Mouse (Mus musculus) neural tube, embryonic 12.5 days (tissue): ENCODE data around the gene Hdgfl3. TPM values are rescaled to one million over a fixed set of nuclear protein-coding genes. Genes with fewer than 3 reads are reported as not detected.
"Not testable (repeated sequence)": the region's sequence is repeated elsewhere in the genome, so short reads cannot be mapped to it uniquely, and the experiment has no call there.

ENCODE experiments used
- ATAC-seq: fragments of 200-750 bp; cut with Nextera tagmentation; 2 replicates; pipeline ENCODE4 v1.8.0; 2017; ENCODE audit warnings: low read depth, mild to moderate bottlenecking, moderate TSS enrichment, moderate library complexity; ENCODE audit not compliant: low FRiP score
- H3K27ac ChIP-seq: fragments of 300-500 bp; sonication (generic); 2 replicates; pipeline ENCODE4 v1.5.1; 2016
- H3K27me3 ChIP-seq: fragments of 300-500 bp; sonication (generic); replicated peaks from 2 replicates; pipeline ENCODE4 v1.6.1; 2016; ENCODE audit warnings: mild to moderate bottlenecking
- H3K36me3 ChIP-seq: fragments of 300-500 bp; sonication (generic); 2 replicates; pipeline ENCODE4 v1.6.1; 2016; ENCODE audit warnings: mild to moderate bottlenecking
- H3K4me1 ChIP-seq: fragments of 300-500 bp; sonication (generic); 2 replicates; pipeline ENCODE4 v1.6.1; 2016
- H3K4me2 ChIP-seq: fragments of 300-500 bp; sonication (generic); replicated peaks from 2 replicates; pipeline ENCODE4 v1.6.1; 2016; ENCODE audit warnings: mild to moderate bottlenecking
- H3K4me3 ChIP-seq: fragments of 300-500 bp; sonication (generic); 2 replicates; pipeline ENCODE4 v1.5.1; 2016
- H3K9ac ChIP-seq: fragments of 300-500 bp; sonication (generic); 2 replicates; pipeline ENCODE4 v1.6.1; 2016; ENCODE audit warnings: mild to moderate bottlenecking
- H3K9me3 ChIP-seq: fragments of 300-500 bp; sonication (generic); 2 replicates; pipeline ENCODE4 v1.6.1; 2016; ENCODE audit warnings: mild to moderate bottlenecking
- WGBS: fragments of 180-500 bp; shearing (Covaris S2); methylation state at CpG from one replicate; pipeline ENCODE4 v1.1.7; 2016; 5-methylcytosine and 5-hydroxymethylcytosine counted together
- polyA plus RNA-seq: library from polyadenylated mRNA; unstranded; fragments of >200 nt; fragmentation: Nextera tagmentation; extraction: Ambion mirVana; gene quantifications from 2 replicates; pipeline ENCODE4 v1.2.1, GENCODE M21; 2016

Hdgfl3 gene
- polyA plus RNA-seq, 1 experiment from 2014 or later: 57.1 TPM

DNA sequence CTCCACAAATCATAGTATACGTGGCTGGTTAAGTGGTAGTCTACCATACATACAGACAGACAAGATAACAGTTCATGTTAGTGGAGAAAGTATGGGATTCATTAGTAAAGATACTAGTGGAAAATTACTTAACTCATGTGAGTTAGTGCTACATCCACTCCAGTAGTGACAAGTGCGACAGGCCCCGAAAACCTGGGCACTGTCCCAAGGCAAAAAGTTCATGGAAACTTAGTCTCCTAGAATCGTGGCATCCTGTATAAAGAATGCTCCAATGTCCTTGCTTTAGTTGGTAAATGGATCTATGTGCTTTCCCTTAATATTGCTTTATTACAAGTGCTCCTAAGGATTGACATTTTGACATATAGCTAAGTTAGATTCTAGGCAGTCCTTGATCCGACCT is 96.5 kb downstream of the Hdgfl3 start:
- H3K9me3 ChIP-seq, ATAC-seq, H3K4me1 ChIP-seq, H3K4me2 ChIP-seq, H3K27ac ChIP-seq, H3K9ac ChIP-seq, H3K4me3 ChIP-seq, H3K27me3 ChIP-seq, H3K36me3 ChIP-seq: not testable (repeated sequence)
- 90% methylated on average over 5 of the region's 5 CpGs for WGBS

DNA sequence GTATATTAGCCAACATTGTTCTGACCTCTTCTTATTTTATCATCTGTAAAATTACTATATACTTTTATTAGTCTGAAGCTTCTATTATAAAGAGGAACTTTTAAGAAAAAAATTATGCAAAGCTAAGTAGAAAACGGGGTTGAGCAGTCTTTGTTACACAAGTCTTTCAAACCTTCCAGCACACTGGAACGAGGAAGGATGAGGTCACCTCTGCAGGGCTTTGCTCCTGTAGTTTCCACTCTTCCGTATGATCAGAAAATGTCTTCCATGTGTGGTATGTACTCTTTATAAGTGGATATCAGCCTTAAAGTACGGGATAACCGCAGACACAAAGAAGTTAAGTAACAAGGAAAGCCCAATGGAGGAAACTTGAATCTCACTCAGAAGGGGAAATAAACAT is 98.8 kb downstream of the Hdgfl3 start:
- Histone ChIP-seq H3K9me3 (no peaks in the 10 kb centered on the region), H3K9ac (no peak overlapping the region), H3K4me1 (no peaks in the 10 kb centered on the region), H3K36me3 (no peaks in the 10 kb centered on the region), H3K4me3 (no peak overlapping the region), H3K27me3 (no peaks in the 10 kb centered on the region), H3K27ac (no peak overlapping the region), H3K4me2 (no peak overlapping the region)
- no peak for ATAC-seq
- WGBS: 91% methylated on average over 5 of the region's 5 CpGs

DNA sequence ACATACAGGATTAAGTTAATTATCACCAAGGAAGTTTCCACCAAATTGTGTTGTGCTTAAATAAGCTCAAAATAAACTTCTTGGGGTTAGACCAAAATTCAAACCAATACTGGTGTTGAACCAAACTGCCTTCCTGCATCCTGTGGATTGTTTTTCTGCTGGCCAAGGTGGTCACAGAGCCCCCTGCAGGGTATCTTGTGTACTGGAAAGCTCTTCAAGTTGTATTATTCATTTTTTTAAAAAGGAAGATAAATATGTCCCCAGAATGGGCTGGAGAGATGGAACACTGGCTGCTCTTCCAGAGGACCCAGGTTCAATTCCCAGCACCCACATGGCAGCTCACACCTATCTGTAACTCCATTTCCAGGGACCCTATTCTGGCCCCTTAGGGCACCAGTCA is 99.4 kb downstream of the Hdgfl3 start:
- H3K27me3 ChIP-seq: no peaks in the 10 kb centered on the region
- H3K27ac ChIP-seq: no peak overlapping the region
- H3K4me2 ChIP-seq: no peak overlapping the region
- no peak overlapping the region for H3K9ac ChIP-seq
- H3K9me3 ChIP-seq: no peaks in the 10 kb centered on the region
- no peaks in the 10 kb centered on the region for H3K36me3 ChIP-seq
- no peak for ATAC-seq
- H3K4me1 ChIP-seq: 0 out of 2 replicates have a peak, but pooled peaks cover 2% of the 10 kb centered on the region
- no peak overlapping the region for H3K4me3 ChIP-seq

Other genes with a start within 250 kb of the Hdgfl3 start
- gene Homer2, start 226.9 kb downstream of the Hdgfl3 start, polyA plus RNA-seq: 21.9 and 24.7 TPM in 2 replicates
- gene Ramac, start 171.5 kb downstream of the Hdgfl3 start, polyA plus RNA-seq: 110 and 112 TPM in 2 replicates
- 40.0 and 41.7 TPM in 2 replicates for gene 3110040N11Rik, start 145.0 kb downstream of the Hdgfl3 start, polyA plus RNA-seq
- 102 and 108 TPM in 2 replicates for gene Btbd1, start 105.0 kb downstream of the Hdgfl3 start, polyA plus RNA-seq
- not detected in 2 replicates for gene Gm10160, start 78.7 kb downstream of the Hdgfl3 start, polyA plus RNA-seq
- 14.5 and 16.6 TPM in 2 replicates for gene Tm6sf1, start 75.5 kb downstream of the Hdgfl3 start, polyA plus RNA-seq
- gene Bnc1, start 57.8 kb upstream of the Hdgfl3 start, polyA plus RNA-seq: 1.4 and 2.4 TPM in 2 replicates
- gene Sh3gl3, start 239.4 kb upstream of the Hdgfl3 start, polyA plus RNA-seq: 36.0 and 36.7 TPM in 2 replicates